Mouse (Mus musculus): Measurements from ENCODE around the gene Acin1.

GRCm38 (mm10) chr14:54650621-54651454, 35.9 kb downstream of the Acin1 start:
- TF ChIP-seq CTCF (IDR thresholded peaks at IDR 0.05; ENCODE audit: insufficient read depth, low read length) (peak; percentile 80), POLR2A (IDR thresholded peaks at IDR 0.05; ENCODE audit: borderline replicate concordance, extremely low read depth, low read depth, low read length) (no peak)
